Mouse (Mus musculus) embryonic facial prominence, embryonic 15.5 days (tissue): ENCODE results near the gene 0610037L13Rik. TPM values are rescaled to one million over a fixed set of nuclear protein-coding genes. Genes with fewer than 3 reads are reported as not detected.

Experiments used
- ATAC-seq: fragments of 200-750 bp; cut with Nextera tagmentation; 2 replicates; pipeline ENCODE4 v1.8.0; 2017; ENCODE audit warnings: low read depth, moderate TSS enrichment; ENCODE audit not compliant: insufficient number of reproducible peaks, low FRiP score, low TSS enrichment
- H3K27ac ChIP-seq: fragments of 300-500 bp; sonication (generic); replicated peaks from 2 replicates; pipeline ENCODE4 v1.5.1; 2015; ENCODE audit warnings: mild to moderate bottlenecking, inconsistent platforms
- H3K27me3 ChIP-seq: fragments of 300-500 bp; sonication (generic); 2 replicates; pipeline ENCODE4 v1.6.1; 2015; ENCODE audit warnings: inconsistent platforms
- H3K36me3 ChIP-seq: fragments of 300-500 bp; sonication (generic); 2 replicates; pipeline ENCODE4 v1.6.1; 2015; ENCODE audit warnings: mild to moderate bottlenecking, inconsistent platforms
- H3K4me1 ChIP-seq: fragments of 300-500 bp; sonication (generic); 2 replicates; pipeline ENCODE4 v1.6.1; 2015; ENCODE audit warnings: inconsistent platforms
- H3K4me2 ChIP-seq: fragments of 300-500 bp; sonication (generic); replicated peaks from 2 replicates; pipeline ENCODE4 v1.6.1; 2015; ENCODE audit warnings: mild to moderate bottlenecking, inconsistent platforms
- H3K4me3 ChIP-seq: fragments of 300-500 bp; sonication (generic); replicated peaks from 2 replicates; pipeline ENCODE4 v1.5.1; 2015; ENCODE audit warnings: mild to moderate bottlenecking, inconsistent platforms
- H3K9ac ChIP-seq: fragments of 300-500 bp; sonication (generic); 2 replicates; pipeline ENCODE4 v1.6.1; 2015; ENCODE audit warnings: inconsistent platforms
- H3K9me3 ChIP-seq: fragments of 300-500 bp; sonication (generic); replicated peaks from 2 replicates; pipeline ENCODE4 v1.6.1; 2016; ENCODE audit warnings: inconsistent platforms
- WGBS: fragments of 180-500 bp; shearing (Covaris S2); methylation state at CpG from one replicate; pipeline ENCODE4 v1.1.7; 2015; 5-methylcytosine and 5-hydroxymethylcytosine counted together
- polyA plus RNA-seq: library from polyadenylated mRNA; unstranded; fragments of >200 nt; fragmentation: Nextera tagmentation; extraction: Ambion mirVana; gene quantifications from 2 replicates; pipeline ENCODE4 v1.2.1, GENCODE M21; 2015

0610037L13Rik gene
- polyA plus RNA-seq, 1 experiment from 2014 or later: 145 TPM

DNA sequence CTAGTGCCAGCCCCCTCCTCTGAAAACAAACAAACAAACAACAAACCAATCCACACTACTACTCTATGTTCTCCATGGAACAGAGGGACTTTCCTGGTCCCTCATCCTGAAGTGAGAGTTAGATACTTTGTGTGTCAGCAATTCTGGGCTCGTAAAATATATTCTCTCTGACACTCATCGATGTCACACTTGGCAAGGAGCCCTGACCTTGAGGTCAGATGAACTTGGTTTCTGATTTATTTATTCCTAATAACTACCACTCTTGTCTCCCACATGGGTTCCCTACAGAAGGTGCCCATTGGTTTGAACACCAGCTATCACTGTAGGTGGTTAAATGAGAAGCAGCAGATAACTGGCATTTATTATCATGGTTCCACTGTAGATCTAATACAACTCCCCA lies 30.7 kb downstream of the 0610037L13Rik start:
- ATAC-seq: no peak
- H3K27me3 ChIP-seq: no peaks in the 10 kb centered on the region
- no peaks in the 10 kb centered on the region for H3K36me3 ChIP-seq
- H3K9me3 ChIP-seq: no peaks in the 10 kb centered on the region
- no peak overlapping the region for H3K4me2 ChIP-seq
- no peak overlapping the region for H3K4me3 ChIP-seq
- peaks cover 21% of the 10 kb centered on the region for H3K4me1 ChIP-seq
- no peak overlapping the region for H3K9ac ChIP-seq
- 86% methylated on average over 2 of the region's 2 CpGs for WGBS
- no peak overlapping the region for H3K27ac ChIP-seq

DNA sequence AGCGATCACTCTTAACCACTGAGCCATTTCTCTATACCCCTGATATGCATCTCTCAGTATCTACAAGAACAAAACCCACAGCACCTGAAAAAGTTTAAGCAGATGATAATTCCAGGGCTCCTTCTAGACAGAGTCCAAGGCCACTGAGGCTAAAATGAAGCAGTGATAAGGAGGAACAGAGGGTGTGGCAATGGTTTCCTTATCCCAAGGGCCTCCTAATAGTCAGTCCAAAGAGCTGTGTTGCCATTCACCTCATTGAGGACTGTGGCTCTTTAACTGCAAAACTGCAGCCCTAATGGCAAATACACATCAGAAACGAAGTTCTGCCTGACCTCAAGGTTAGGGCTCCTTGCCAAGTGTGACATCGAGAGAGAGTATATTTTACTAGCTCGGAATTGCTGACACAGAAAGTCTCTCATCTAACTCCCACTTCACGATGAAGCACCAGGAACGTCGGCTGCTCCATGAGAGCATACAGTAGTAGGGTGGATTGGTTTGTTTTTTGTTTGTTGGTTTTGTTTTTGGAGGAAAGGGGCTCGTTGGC lies 31.6 kb downstream of the 0610037L13Rik start:
- Histone ChIP-seq H3K27ac (no peak overlapping the region), H3K36me3 (no peaks in the 10 kb centered on the region), H3K27me3 (no peaks in the 10 kb centered on the region), H3K4me3 (no peak overlapping the region), H3K9me3 (no peaks in the 10 kb centered on the region), H3K9ac (no peak overlapping the region), H3K4me2 (no peak overlapping the region), H3K4me1 (peaks cover 21% of the 10 kb centered on the region)
- ATAC-seq: no peak
- WGBS: 74% methylated on average over 8 of the region's 8 CpGs

GRCm38 (mm10) chr4:107921952-107922351 lies 32.3 kb downstream of the 0610037L13Rik start:
- H3K4me2 ChIP-seq: peak overlapping the region; percentile 67
- 68% methylated on average over 4 of the region's 4 CpGs for WGBS
- peak overlapping the region; percentile 72; the same call in 1 of the 2 replicates for H3K4me3 ChIP-seq
- no peak overlapping the region for H3K27ac ChIP-seq
- no peaks in the 10 kb centered on the region for H3K27me3 ChIP-seq
- H3K9me3 ChIP-seq: no peaks in the 10 kb centered on the region
- no peaks in the 10 kb centered on the region for H3K36me3 ChIP-seq
- no peak for ATAC-seq
- H3K4me1 ChIP-seq: peaks cover 21% of the 10 kb centered on the region
- no peak overlapping the region for H3K9ac ChIP-seq

DNA sequence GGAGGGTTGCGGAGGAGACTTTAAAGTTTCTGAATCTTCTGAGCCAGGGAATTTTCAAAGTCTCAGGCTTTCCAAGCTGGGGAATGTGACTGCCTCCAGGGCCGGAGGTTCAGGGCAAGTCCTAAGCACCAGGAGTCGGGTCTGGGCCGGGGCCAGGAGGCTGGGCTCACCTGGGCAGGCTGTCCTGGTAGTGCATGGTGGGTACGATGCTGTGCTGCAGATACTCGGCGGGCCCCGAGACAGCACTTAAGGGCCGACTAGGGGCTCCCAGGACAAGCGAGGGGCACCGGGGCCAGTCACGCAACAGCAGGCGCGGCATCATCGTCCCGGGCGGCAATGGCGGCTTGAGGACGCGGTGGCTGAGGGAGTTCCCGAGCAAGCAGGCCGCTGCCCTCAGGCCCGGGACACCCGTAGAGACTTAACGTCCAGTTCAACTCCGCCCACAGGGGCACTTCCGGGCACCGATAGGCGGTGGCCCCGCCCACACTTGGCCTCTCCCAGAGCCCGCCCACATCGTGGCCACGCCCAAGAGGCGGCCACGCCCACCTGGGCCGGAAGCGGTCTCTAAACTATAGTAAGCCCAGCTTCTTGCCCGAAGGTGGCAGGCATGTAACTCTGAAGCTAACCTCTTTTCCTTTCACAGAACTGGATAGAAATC lies 33.7 kb downstream of the 0610037L13Rik start, which contains the start of gene Cpt2:
Cpt2 (minus strand) TSS at position 466 of the 658 bp plus-strand sequence.
- peak; percentile 94 for ATAC-seq
- H3K9me3 ChIP-seq: no peaks in the 10 kb centered on the region

DNA sequence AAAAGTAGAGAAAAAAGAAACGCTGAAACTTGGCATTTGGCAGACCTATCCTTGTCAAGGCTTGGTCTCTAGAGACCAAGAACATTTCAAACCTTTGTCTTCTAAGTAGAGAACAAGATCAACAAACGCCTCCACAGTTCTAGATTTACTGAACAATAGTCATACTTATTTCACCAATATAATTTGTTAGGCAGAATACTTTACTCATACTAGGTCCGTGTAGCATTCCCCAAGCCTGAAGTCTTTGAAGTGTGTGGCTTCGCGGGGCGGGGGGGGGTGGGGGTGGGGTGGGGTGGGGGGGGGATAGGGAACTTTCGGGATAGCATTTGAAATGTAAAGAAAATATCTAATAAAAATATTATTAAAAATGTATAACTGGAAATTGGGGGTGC lies 34.2 kb downstream of the 0610037L13Rik start:
- Histone ChIP-seq H3K9me3 (no peaks in the 10 kb centered on the region), H3K36me3 (no peaks in the 10 kb centered on the region), H3K4me2 (peak overlapping the region; percentile 67), H3K4me1 (peaks cover 21% of the 10 kb centered on the region), H3K27ac (peak overlapping the region; percentile 76), H3K27me3 (no peaks in the 10 kb centered on the region), H3K4me3 (peak overlapping the region; percentile 72), H3K9ac (peak overlapping the region; percentile 7; the same call in 1 of the 2 replicates)
- ATAC-seq: 0 out of 2 replicates have a peak, but pooled peaks have one; percentile 13
- WGBS: 36% methylated on average over 7 of the region's 7 CpGs

More for the DNA sequence above, 33.7 kb downstream of the 0610037L13Rik start, which contains the start of gene Cpt2:
- no peaks in the 10 kb centered on the region for H3K27me3 ChIP-seq
- H3K27ac ChIP-seq: peak within 1 kb of the TSS; percentile 76
- no peaks in the 10 kb centered on the region for H3K36me3 ChIP-seq
- peak within 1 kb of the TSS; percentile 76 for H3K9ac ChIP-seq
- H3K4me3 ChIP-seq: peak within 1 kb of the TSS; percentile 72
- peak within 1 kb of the TSS; percentile 67 for H3K4me2 ChIP-seq
- peaks cover 21% of the 10 kb centered on the region for H3K4me1 ChIP-seq
- 2% methylated on average over 38 of the region's 38 CpGs for WGBS

DNA sequence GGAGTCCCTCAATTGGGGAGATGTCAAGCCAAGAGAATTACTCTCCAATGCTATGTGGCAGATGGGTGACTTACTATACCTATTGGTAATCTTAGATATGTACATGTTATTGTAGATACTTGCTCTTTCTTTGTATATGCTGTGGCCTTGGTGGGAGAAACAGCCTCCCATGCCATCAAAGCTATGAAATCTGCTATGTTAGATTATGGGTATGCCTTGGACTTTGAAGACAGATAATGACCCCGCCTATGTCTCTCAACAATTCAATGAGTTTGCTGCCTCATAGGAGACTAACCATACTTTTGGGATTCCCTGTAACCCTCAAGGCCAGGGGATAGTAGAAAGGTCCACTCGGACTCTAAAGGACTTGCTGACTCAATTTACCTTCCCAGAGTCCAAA lies 38.7 kb downstream of the 0610037L13Rik start:
- Histone ChIP-seq H3K27me3 (no peaks in the 10 kb centered on the region), H3K4me3 (no peak overlapping the region), H3K27ac (no peak overlapping the region), H3K36me3 (no peaks in the 10 kb centered on the region), H3K9me3 (no peaks in the 10 kb centered on the region), H3K4me1 (no peaks in the 10 kb centered on the region), H3K9ac (no peak overlapping the region), H3K4me2 (no peak overlapping the region)
- 72% methylated on average over 2 of the region's 2 CpGs for WGBS
- ATAC-seq: no peak

- no peak for ATAC-seq
- Histone ChIP-seq H3K9me3 (no peaks in the 10 kb centered on the region), H3K9ac (no peak overlapping the region), H3K27ac (no peak overlapping the region), H3K36me3 (no peaks in the 10 kb centered on the region), H3K4me1 (no peaks in the 10 kb centered on the region), H3K4me2 (no peak overlapping the region), H3K27me3 (no peaks in the 10 kb centered on the region), H3K4me3 (no peak overlapping the region)
- WGBS: 64% methylated on average over 2 of the region's 2 CpGs
Measured at GRCm38 (mm10) chr4:107928726-107929125, 39.1 kb downstream of the 0610037L13Rik start.

DNA sequence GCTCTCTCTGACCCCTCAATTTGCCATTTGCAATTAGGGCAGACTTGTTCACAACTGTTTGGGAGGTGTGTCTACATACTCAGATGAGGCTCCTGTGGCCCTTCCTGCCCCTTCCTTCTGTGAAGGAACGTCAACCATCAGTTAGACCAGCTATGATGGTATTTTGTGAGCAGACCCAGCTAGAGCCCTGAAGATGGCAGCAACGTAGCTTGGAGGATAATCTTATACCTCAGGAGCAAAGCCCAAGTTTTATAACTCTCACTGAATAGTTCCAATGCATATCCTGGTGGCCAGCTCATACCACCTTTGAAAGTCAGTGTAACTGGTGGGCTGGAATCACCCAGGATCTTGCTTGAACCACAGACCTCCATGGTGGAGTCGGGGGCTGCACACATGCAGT lies 41.8 kb downstream of the 0610037L13Rik start:
- Histone ChIP-seq H3K4me3 (no peak overlapping the region), H3K4me2 (no peak overlapping the region), H3K27me3 (no peaks in the 10 kb centered on the region), H3K9ac (no peak overlapping the region), H3K36me3 (no peaks in the 10 kb centered on the region), H3K9me3 (no peaks in the 10 kb centered on the region), H3K27ac (no peak overlapping the region), H3K4me1 (no peaks in the 10 kb centered on the region)
- no peak for ATAC-seq
- WGBS: 65% methylated on average over 3 of the region's 3 CpGs

GRCm38 (mm10) chr4:107933239-107933638 lies 43.6 kb downstream of the 0610037L13Rik start:
- Histone ChIP-seq H3K9me3 (no peaks in the 10 kb centered on the region), H3K4me3 (no peak overlapping the region), H3K27ac (no peak overlapping the region), H3K36me3 (no peaks in the 10 kb centered on the region), H3K9ac (no peak overlapping the region), H3K4me2 (no peak overlapping the region), H3K27me3 (no peaks in the 10 kb centered on the region), H3K4me1 (no peaks in the 10 kb centered on the region)
- WGBS: 72% methylated on average over 8 of the region's 8 CpGs
- no peak for ATAC-seq

GRCm38 (mm10) chr4:107935254-107935653 lies 45.6 kb downstream of the 0610037L13Rik start:
- no peak overlapping the region for H3K9ac ChIP-seq
- no peaks in the 10 kb centered on the region for H3K4me1 ChIP-seq
- WGBS: 81% methylated on average over 3 of the region's 3 CpGs
- no peak overlapping the region for H3K27ac ChIP-seq
- no peaks in the 10 kb centered on the region for H3K9me3 ChIP-seq
- H3K4me3 ChIP-seq: no peak overlapping the region
- H3K4me2 ChIP-seq: no peak overlapping the region
- H3K27me3 ChIP-seq: no peaks in the 10 kb centered on the region
- no peaks in the 10 kb centered on the region for H3K36me3 ChIP-seq
- no peak for ATAC-seq

- Histone ChIP-seq H3K27me3 (no peaks in the 10 kb centered on the region), H3K27ac (peak overlapping the region; percentile 53), H3K4me1 (0 out of 2 replicates have a peak, but pooled peaks cover 2% of the 10 kb centered on the region), H3K9me3 (no peaks in the 10 kb centered on the region), H3K9ac (no peak overlapping the region), H3K4me3 (no peak overlapping the region), H3K36me3 (no peaks in the 10 kb centered on the region), H3K4me2 (no peak overlapping the region)
- WGBS: 15% methylated on average over 6 of the region's 6 CpGs
- 0 out of 2 replicates have a peak, but pooled peaks have one; percentile 65 for ATAC-seq
Measured at GRCm38 (mm10) chr4:107937338-107937737, 47.7 kb downstream of the 0610037L13Rik start.
